In genomic region chr14:55884713-55885113, GRCm38 (mm10) we compare ENCODE assay signal across 8 mouse cellular contexts. TPM values are rescaled to one million over a fixed set of nuclear protein-coding genes. Genes with fewer than 3 reads are reported as not detected.
A peak's percentile ranks its signal among the peaks of the same experiment; 100 is the strongest.
DNase-seq lines count a peak whose midpoint lies in the region; ATAC-seq and TF ChIP-seq lines count a peak whose summit lies in the region.

Gene Khnyn, plus strand, starts transcription at chr14:55884947.

- intact Hi-C loops in heart, postnatal 14 days (cut with DNase I), result no loop called here

- TF ChIP-seq EP300 in liver, postnatal 0 days (IDR thresholded peaks at IDR 0.05; ENCODE audit: low read depth), result no peak

- TF ChIP-seq POLR2A in testis, adult 2 months (IDR thresholded peaks at IDR 0.05; ENCODE audit: control insufficient read depth, low read depth, low read length), result peak; percentile 70

- H3K4me1 ChIP-seq in ES-E14 (ENCODE audit: control insufficient read depth in 2 of 2, insufficient read depth in 2 of 2, low read length in 2 of 2, poor library complexity in 1 of 2), result peaks cover 3 to 38% of the 10 kb centered on the region in 2 experiments; a peak in 2 of 4 replicates
- H3K4me1 ChIP-seq in forebrain, embryonic 15.5 days, result peaks cover 21% of the 10 kb centered on the region
- H3K4me1 ChIP-seq in liver, postnatal 0 days (ENCODE audit: insufficient read depth), result peaks cover 40% of the 10 kb centered on the region
- H3K4me1 ChIP-seq in neural tube, embryonic 13.5 days (replicated peaks), result peaks cover 25% of the 10 kb centered on the region
- H3K4me1 ChIP-seq in testis, adult 2 months (ENCODE audit: control insufficient read depth, insufficient read depth, low read length), result peaks cover 29% of the 10 kb centered on the region

- peak within 1 kb of the TSS; percentile 92 to 94 for H3K4me3 ChIP-seq in ES-E14 (ENCODE audit: insufficient read depth in 1 of 2, low read depth in 1 of 2, low read length in 2 of 2, poor library complexity in 1 of 2, severe bottlenecking in 1 of 2)
- peak within 1 kb of the TSS; percentile 82 for H3K4me3 ChIP-seq in forebrain, embryonic 15.5 days
- peak within 1 kb of the TSS; percentile 74 for H3K4me3 ChIP-seq in liver, postnatal 0 days (ENCODE audit: low read depth, low read length)
- H3K4me3 ChIP-seq in neural tube, embryonic 13.5 days, result peak within 1 kb of the TSS; percentile 81
- H3K4me3 ChIP-seq in testis, adult 2 months (ENCODE audit: control insufficient read depth, low read depth, low read length), result peak within 1 kb of the TSS; percentile 80

- H3K9ac ChIP-seq in ES-E14 (ENCODE audit: insufficient read depth, low read depth, low read length, poor library complexity, severe bottlenecking), result peak within 1 kb of the TSS; percentile 74
- H3K9ac ChIP-seq in forebrain, embryonic 15.5 days (replicated peaks), result peak within 1 kb of the TSS; percentile 82
- peak within 1 kb of the TSS; percentile 92 for H3K9ac ChIP-seq in liver, postnatal 0 days (replicated peaks)
- peak within 1 kb of the TSS; percentile 87 for H3K9ac ChIP-seq in neural tube, embryonic 13.5 days

- H3K9me3 ChIP-seq in ES-E14 (ENCODE audit: control insufficient read depth, insufficient read depth, low read depth, low read length), result no peaks in the 10 kb centered on the region
- no peaks in the 10 kb centered on the region for H3K9me3 ChIP-seq in forebrain, embryonic 15.5 days
- H3K9me3 ChIP-seq in liver, postnatal 0 days (ENCODE audit: low read length), result no peaks in the 10 kb centered on the region
- H3K9me3 ChIP-seq in neural tube, embryonic 13.5 days, result no peaks in the 10 kb centered on the region

- under 1% methylated on average over 30 of the region's 30 CpGs for WGBS in forebrain, embryonic 15.5 days
- WGBS in liver, postnatal 0 days (ENCODE audit: insufficient replicate concordance), result 0% methylated on average over 24 of the region's 30 CpGs
- under 1% methylated on average over 24 of the region's 30 CpGs for WGBS in neural tube, embryonic 13.5 days

- no peaks in the 10 kb centered on the region for H3K27me3 ChIP-seq in forebrain, embryonic 15.5 days
- H3K27me3 ChIP-seq in liver, postnatal 0 days (ENCODE audit: insufficient read depth, low read length), result no peaks in the 10 kb centered on the region
- no peaks in the 10 kb centered on the region for H3K27me3 ChIP-seq in neural tube, embryonic 13.5 days
- no peaks in the 10 kb centered on the region for H3K27me3 ChIP-seq in testis, adult 2 months (ENCODE audit: control insufficient read depth, insufficient read depth, low read length)

- peak within 1 kb of the TSS; percentile 79 for H3K4me2 ChIP-seq in forebrain, embryonic 15.5 days (replicated peaks)
- peak within 1 kb of the TSS; percentile 77 for H3K4me2 ChIP-seq in liver, postnatal 0 days (ENCODE audit: low read depth, low read length)
- peak within 1 kb of the TSS; percentile 82 for H3K4me2 ChIP-seq in neural tube, embryonic 13.5 days

- peak; percentile 15; the same call in 1 of the 2 replicates for TF ChIP-seq CTCF in liver, postnatal 0 days (IDR thresholded peaks at IDR 0.05; ENCODE audit: low read depth)
- TF ChIP-seq CTCF in testis, adult 2 months (IDR thresholded peaks at IDR 0.05; ENCODE audit: control insufficient read depth, insufficient read depth, insufficient replicate concordance, low read depth, low read length), result no peak

- in situ Hi-C loops in ES-E14 (cut with MboI; ENCODE audit: low sequenced_read_pairs in 2 of 2, unreplicated experiment in 2 of 2), result no loop called here

- ATAC-seq in forebrain, embryonic 15.5 days (replicated peaks), result peak; percentile 90
- peak; percentile 87 for ATAC-seq in liver, postnatal 0 days
- peak; percentile 93 for ATAC-seq in neural tube, embryonic 13.5 days (ENCODE audit: low read depth)

- H3K27ac ChIP-seq in ES-E14 (ENCODE audit: insufficient read depth, low read depth, low read length, poor library complexity, severe bottlenecking), result peak within 1 kb of the TSS; percentile 79
- peak within 1 kb of the TSS; percentile 73 for H3K27ac ChIP-seq in forebrain, embryonic 15.5 days (replicated peaks)
- peak within 1 kb of the TSS; percentile 98 for H3K27ac ChIP-seq in liver, postnatal 0 days (ENCODE audit: low read depth)
- peak within 1 kb of the TSS; percentile 82 for H3K27ac ChIP-seq in neural tube, embryonic 13.5 days (replicated peaks)
- peak within 1 kb of the TSS; percentile 61 for H3K27ac ChIP-seq in testis, adult 2 months (ENCODE audit: control insufficient read depth, insufficient read depth, low read depth, low read length)

- H3K36me3 ChIP-seq in ES-E14 (ENCODE audit: control insufficient read depth, insufficient read depth, low read length, poor library complexity, severe bottlenecking), result peaks cover 18% of the 10 kb centered on the region; the same call in 1 of the 2 replicates
- H3K36me3 ChIP-seq in forebrain, embryonic 15.5 days, result peaks cover 16% of the 10 kb centered on the region
- peaks cover 35% of the 10 kb centered on the region for H3K36me3 ChIP-seq in liver, postnatal 0 days (replicated peaks; ENCODE audit: insufficient read depth, low read length)
- H3K36me3 ChIP-seq in neural tube, embryonic 13.5 days, result peaks cover 28% of the 10 kb centered on the region
- no peaks in the 10 kb centered on the region for H3K36me3 ChIP-seq in testis, adult 2 months (ENCODE audit: control insufficient read depth, insufficient read depth, low read length)

- DNase-seq in ES-E14 (ENCODE audit: low read depth, low spot score), result peak; percentile 83
- peak; percentile 97 for DNase-seq in cerebellum, adult 11-12 months
- DNase-seq in heart, postnatal 14 days, result peak; percentile 94 to 95
- DNase-seq in layer of hippocampus, adult 11-12 months (ENCODE audit: low spot score), result peak; percentile 81
- DNase-seq in liver, postnatal 0 days, result peak; percentile 92

TF ChIP-seq in ES-E14, 5 proteins besides CTCF, POLR2A, EP300 and RAD21:
- TF ChIP-seq ZC3H11A (IDR thresholded peaks at IDR 0.05; ENCODE audit: borderline replicate concordance, low read depth, low read length) (no peak), ZNF384 (IDR thresholded peaks at IDR 0.05; ENCODE audit: low read depth, low read length) (no peak), MAFK (IDR thresholded peaks at IDR 0.05; ENCODE audit: insufficient read depth, low read depth, low read length) (no peak), CHD2 (IDR thresholded peaks at IDR 0.05; ENCODE audit: low read depth, low read length) (no peak), HCFC1 (IDR thresholded peaks at IDR 0.05; ENCODE audit: borderline replicate concordance, insufficient read depth, low read length) (no peak; the same call in 1 of the 2 replicates)

RNA-seq across cellular contexts. Expression of gene Khnyn, which starts in this region (rescaled TPM):
- total RNA-seq in ES-E14 (2012; rRNA removed), result 7.2 and 15.8 TPM in 2 replicates
- polyA plus RNA-seq in forebrain, embryonic 15.5 days (2015; fragmentation: Nextera tagmentation; extraction: Ambion mirVana), result 10.1 and 10.4 TPM in 2 replicates
- 10 to 100 TPM; 13.4 to 14.3 TPM for total RNA-seq in heart, postnatal 14 days (2021)
- 4.6 and 5.2 TPM in 2 replicates for polyA plus RNA-seq in liver, postnatal 0 days (2015; fragmentation: Nextera tagmentation; extraction: Ambion mirVana)
- 10.5 and 11.1 TPM in 2 replicates for polyA plus RNA-seq in neural tube, embryonic 13.5 days (2015; fragmentation: Nextera tagmentation; extraction: Ambion mirVana)
- polyA plus RNA-seq in testis, adult 2 months (2012; rRNA removed), result 5.0 and 5.1 TPM in 2 replicates

Comparison
In these comparisons a context has a peak if more than half of its experiments do, and no peak if none do; other contexts are left out.
1. Peak in every context shown above with its lines: DNase-seq, ATAC-seq, H3K4me3 ChIP-seq and H3K27ac ChIP-seq.